Mouse (Mus musculus): ENCODE data around the gene Eya3. TPM values are rescaled to one million over a fixed set of nuclear protein-coding genes. Genes with fewer than 3 reads are reported as not detected.
"Not testable (repeated sequence)": the region's sequence is repeated elsewhere in the genome, so short reads cannot be mapped to it uniquely, and the experiment has no call there.

The Eya3 gene
- 37.9 and 42.5 TPM in 2 replicates for polyA plus RNA-seq (2012; ENCODE audit: insufficient read depth, insufficient read length, missing spikeins)

DNA sequence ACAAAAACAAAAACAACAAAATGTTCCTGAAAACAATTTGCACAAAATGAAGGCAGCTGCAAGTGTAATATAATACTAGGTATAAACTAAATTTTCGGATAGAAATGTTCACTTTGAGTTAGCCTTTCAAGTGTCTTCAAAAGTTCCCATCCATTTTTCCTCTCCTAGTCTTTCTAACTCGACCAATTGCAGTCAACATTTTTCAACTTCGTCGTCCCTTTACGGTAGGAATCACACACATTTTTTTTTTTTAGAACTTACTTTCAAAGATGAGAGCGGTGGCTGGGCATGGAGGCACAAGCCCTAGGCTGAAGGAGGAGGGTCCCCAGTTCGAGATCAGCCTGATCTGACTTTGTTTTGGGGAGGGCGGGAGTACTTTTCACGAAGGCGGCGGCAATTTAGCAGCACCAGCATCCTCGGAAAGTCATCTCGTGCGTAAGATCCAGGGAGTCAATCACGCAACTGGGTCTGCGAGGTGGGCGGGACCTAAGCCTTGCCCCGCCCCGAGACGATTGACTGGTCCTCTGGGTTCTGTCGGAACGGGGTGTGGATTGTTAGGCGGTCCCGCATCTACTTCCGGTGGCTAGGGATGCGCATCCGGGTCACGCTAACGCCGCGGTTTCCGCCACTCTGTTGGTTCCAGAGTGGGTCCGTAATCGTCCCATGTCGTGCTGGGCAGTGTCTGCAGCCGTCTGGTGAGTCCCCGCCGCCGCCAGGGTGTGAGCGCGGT lies at the start of gene Eya3:
Gene Eya3, plus strand, starts transcription at position 527 of the 730 bp plus-strand sequence.
- Histone ChIP-seq H3K4me3 (ENCODE audit: insufficient read depth, low read length) (peak within 1 kb of the TSS; percentile 79), H3K4me1 (ENCODE audit: control insufficient read depth, insufficient read depth, low read length) (peaks cover 23% of the 10 kb centered on the region), H3K27ac (ENCODE audit: insufficient read depth, low read depth, low read length) (peak within 1 kb of the TSS; percentile 62)
- TF ChIP-seq CTCF (IDR thresholded peaks at IDR 0.05; ENCODE audit: low read depth, low read length) (no peak), POLR2A (IDR thresholded peaks at IDR 0.05; ENCODE audit: borderline replicate concordance, low read depth, low read length) (no peak)

DNA sequence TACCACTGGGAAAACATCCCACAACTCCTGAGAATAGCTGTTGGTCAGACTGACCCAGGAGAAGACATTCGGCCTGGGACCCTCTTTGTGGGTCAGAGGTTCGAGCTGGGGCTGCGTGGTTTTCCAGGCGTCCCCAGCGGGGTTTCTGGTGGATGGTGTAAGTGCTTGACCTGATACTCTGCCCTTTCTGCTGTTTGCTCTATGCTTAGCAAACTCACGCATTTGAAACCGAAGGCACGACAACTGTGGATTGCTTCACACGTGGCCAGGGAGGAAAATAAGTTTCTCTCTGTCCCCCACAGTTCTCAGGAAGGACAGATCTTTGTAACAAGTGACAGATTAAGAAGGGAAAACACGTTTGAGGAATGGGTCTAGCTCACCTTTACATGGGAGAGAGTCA lies 48.1 kb upstream of the Eya3 start:
- H3K4me3 ChIP-seq (ENCODE audit: insufficient read depth, low read length): no peak overlapping the region
- TF ChIP-seq POLR2A (IDR thresholded peaks at IDR 0.05; ENCODE audit: borderline replicate concordance, low read depth, low read length) (no peak), CTCF (IDR thresholded peaks at IDR 0.05; ENCODE audit: low read depth, low read length) (no peak)
- H3K27ac ChIP-seq (ENCODE audit: insufficient read depth, low read depth, low read length): peak overlapping the region; percentile 99
- H3K4me1 ChIP-seq (ENCODE audit: control insufficient read depth, insufficient read depth, low read length): peaks cover 70% of the 10 kb centered on the region

DNA sequence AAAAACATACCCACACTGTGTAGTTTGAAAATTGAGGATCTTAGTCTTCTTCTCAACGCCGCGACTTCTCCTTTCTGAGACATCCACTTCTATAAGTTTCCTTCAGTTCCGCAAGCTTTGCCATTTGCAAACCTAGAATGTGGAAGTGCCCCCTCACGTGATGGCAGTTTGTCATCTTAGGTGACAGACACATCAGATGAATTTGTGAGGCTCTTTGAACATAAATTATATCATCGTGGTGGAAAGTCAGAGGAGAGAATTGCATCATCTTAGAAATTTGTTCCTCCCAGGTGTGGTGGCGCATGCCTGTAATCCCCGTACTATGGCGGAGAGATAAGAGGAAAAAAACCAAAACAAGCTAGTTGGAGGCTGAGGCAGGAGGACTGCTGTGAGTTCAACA lies 45.8 kb upstream of the Eya3 start:
- TF ChIP-seq CTCF (IDR thresholded peaks at IDR 0.05; ENCODE audit: low read depth, low read length): no peak
- TF ChIP-seq POLR2A (IDR thresholded peaks at IDR 0.05; ENCODE audit: borderline replicate concordance, low read depth, low read length): no peak

DNA sequence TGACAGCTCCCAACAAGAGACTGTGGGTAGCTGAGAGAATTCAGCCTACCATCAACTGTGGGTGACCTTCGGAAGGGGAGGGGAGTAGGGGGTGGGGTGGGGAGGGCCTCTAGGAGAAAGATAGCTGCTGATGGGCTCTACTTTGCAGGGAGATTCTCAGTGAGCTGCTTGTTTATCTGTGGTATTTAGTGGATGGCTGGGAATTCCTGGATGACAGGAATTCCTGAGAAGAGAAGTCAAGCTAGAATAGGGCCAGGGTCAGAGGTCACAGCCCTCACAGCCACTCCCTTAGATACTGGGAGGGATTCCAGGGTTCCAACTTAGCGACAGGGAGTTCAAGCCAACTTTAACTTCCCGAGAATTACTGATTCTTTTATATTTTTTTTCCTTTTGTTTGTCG lies 44.6 kb upstream of the Eya3 start:
- H3K27ac ChIP-seq (ENCODE audit: insufficient read depth, low read depth, low read length): peak overlapping the region; percentile 99
- no peak for TF ChIP-seq POLR2A (IDR thresholded peaks at IDR 0.05; ENCODE audit: borderline replicate concordance, low read depth, low read length)
- no peak for TF ChIP-seq CTCF (IDR thresholded peaks at IDR 0.05; ENCODE audit: low read depth, low read length)

More for the DNA sequence above, 45.8 kb upstream of the Eya3 start:
- peak overlapping the region; percentile 99 for H3K27ac ChIP-seq (ENCODE audit: insufficient read depth, low read depth, low read length)
- no peak overlapping the region for H3K4me3 ChIP-seq (ENCODE audit: insufficient read depth, low read length)
- peaks cover 71% of the 10 kb centered on the region for H3K4me1 ChIP-seq (ENCODE audit: control insufficient read depth, insufficient read depth, low read length)

DNA sequence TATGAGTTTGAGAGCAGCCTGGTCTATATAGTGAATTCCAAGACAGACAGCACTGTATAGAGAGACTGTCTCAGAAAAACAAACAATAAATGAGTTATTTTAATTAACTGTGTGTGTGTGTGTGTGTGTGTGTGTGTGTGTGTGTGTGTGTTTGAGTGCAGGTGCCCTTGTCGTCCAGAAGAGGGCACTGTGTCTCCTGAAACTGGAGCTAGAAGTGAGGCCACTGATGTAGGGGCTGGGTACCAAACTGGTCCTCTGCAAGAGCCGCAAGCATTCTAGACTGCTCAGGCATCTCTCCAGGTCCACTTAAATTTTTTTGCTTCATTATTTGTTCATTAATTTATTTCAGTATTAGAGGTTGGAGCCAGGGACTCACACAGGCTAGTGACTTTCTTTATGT lies 39.9 kb upstream of the Eya3 start:
- Histone ChIP-seq H3K4me1 (ENCODE audit: control insufficient read depth, insufficient read depth, low read length) (peaks cover 64% of the 10 kb centered on the region), H3K27ac (ENCODE audit: insufficient read depth, low read depth, low read length) (no peak overlapping the region), H3K4me3 (ENCODE audit: insufficient read depth, low read length) (no peak overlapping the region)

More for the DNA sequence above, 44.6 kb upstream of the Eya3 start:
- H3K4me1 ChIP-seq (ENCODE audit: control insufficient read depth, insufficient read depth, low read length): peaks cover 62% of the 10 kb centered on the region
- no peak overlapping the region for H3K4me3 ChIP-seq (ENCODE audit: insufficient read depth, low read length)

DNA sequence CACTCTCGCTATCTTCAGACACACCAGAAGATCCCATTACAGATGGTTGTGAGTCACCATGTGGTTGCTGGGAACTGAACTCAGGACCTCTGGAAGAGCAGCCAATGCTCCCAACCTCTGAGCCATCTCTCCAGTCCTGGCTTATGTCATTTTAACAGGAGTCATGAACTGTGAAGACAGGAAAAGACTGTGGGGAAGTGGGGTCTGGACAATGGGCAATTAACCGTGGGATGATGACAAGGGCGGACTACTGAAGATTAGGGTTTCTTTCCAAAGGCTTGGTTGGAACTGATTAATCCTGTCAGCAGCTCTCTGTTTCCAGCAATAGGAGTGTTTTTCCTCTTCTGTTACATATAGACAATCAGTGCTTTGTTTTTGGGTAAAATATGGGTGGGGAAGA lies 39.0 kb upstream of the Eya3 start:
- peaks cover 66% of the 10 kb centered on the region for H3K4me1 ChIP-seq (ENCODE audit: control insufficient read depth, insufficient read depth, low read length)
- H3K4me3 ChIP-seq (ENCODE audit: insufficient read depth, low read length): no peak overlapping the region
- peak overlapping the region; percentile 96 for H3K27ac ChIP-seq (ENCODE audit: insufficient read depth, low read depth, low read length)
- no peak for TF ChIP-seq POLR2A (IDR thresholded peaks at IDR 0.05; ENCODE audit: borderline replicate concordance, low read depth, low read length)
- no peak for TF ChIP-seq CTCF (IDR thresholded peaks at IDR 0.05; ENCODE audit: low read depth, low read length)

More for the DNA sequence above, 39.9 kb upstream of the Eya3 start:
- TF ChIP-seq CTCF (IDR thresholded peaks at IDR 0.05; ENCODE audit: low read depth, low read length) (no peak), POLR2A (IDR thresholded peaks at IDR 0.05; ENCODE audit: borderline replicate concordance, low read depth, low read length) (no peak)

DNA sequence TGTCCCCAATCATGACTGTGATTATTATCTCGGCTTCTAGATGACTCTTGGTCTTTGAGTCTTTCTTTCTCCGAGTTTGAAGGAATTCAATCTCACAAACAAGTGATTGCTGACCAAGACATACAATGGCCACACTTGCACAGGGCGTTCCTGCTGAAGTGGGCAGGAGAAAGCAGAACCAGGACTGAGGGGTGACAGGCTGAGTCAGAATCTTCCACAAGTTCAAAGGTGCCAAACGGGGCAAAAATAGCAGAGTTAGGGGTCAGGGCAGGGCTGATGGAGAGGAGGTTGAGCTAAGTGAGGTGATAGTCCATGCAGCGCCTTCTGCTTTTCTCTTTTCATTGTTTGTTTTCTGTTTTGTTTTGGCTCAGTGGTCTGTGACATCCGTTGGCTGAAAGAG lies 38.3 kb upstream of the Eya3 start:
- peaks cover 64% of the 10 kb centered on the region for H3K4me1 ChIP-seq (ENCODE audit: control insufficient read depth, insufficient read depth, low read length)
- TF ChIP-seq POLR2A (IDR thresholded peaks at IDR 0.05; ENCODE audit: borderline replicate concordance, low read depth, low read length) (no peak), CTCF (IDR thresholded peaks at IDR 0.05; ENCODE audit: low read depth, low read length) (no peak)
- no peak overlapping the region for H3K4me3 ChIP-seq (ENCODE audit: insufficient read depth, low read length)
- peak overlapping the region; percentile 96 for H3K27ac ChIP-seq (ENCODE audit: insufficient read depth, low read depth, low read length)

DNA sequence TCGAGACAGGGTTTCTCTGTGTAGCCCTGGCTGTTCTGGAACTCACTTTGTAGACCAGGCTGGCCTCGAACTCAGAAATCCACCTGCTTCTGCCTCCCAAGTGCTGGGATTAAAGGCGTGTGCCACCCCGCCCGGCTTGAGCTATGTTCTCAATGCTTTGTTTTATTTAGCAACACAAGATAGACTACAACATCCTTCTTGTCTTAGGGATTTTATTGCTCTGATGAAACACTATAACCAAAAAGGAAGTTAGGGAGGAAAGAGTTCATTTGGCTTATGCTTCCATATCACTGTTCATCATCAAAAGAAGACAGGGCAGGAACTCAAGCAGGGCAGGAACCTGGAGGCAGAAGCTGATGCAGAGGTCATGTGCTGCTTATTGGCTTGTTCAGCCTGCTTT lies 37.5 kb upstream of the Eya3 start:
- H3K4me1 ChIP-seq (ENCODE audit: control insufficient read depth, insufficient read depth, low read length): peaks cover 65% of the 10 kb centered on the region
- not testable (repeated sequence) for H3K4me3 ChIP-seq (ENCODE audit: insufficient read depth, low read length)
- H3K27ac ChIP-seq (ENCODE audit: insufficient read depth, low read depth, low read length): peak overlapping the region; percentile 96

DNA sequence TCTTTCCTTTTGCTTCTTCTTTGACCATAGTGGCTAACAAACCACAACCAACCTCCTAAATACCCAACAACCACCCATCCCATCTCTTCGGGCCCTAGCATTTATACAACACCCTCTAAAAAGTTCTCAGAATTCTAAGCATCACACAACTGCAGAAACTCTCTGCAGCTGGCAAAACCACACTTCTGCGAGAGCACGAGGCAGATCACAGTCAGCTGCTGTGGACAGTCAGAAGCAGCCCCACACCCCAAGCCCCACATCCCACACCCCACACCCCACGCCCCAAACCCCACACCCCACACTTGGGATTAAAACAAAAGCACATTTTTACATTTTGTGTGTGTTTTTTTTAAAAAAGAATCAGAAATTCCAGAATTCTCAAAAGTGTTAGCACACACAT lies 35.3 kb upstream of the Eya3 start:
- peaks cover 78% of the 10 kb centered on the region for H3K4me1 ChIP-seq (ENCODE audit: control insufficient read depth, insufficient read depth, low read length)
- H3K4me3 ChIP-seq (ENCODE audit: insufficient read depth, low read length): no peak overlapping the region
- TF ChIP-seq POLR2A (IDR thresholded peaks at IDR 0.05; ENCODE audit: borderline replicate concordance, low read depth, low read length) (no peak), CTCF (IDR thresholded peaks at IDR 0.05; ENCODE audit: low read depth, low read length) (no peak)
- no peak overlapping the region for H3K27ac ChIP-seq (ENCODE audit: insufficient read depth, low read depth, low read length)

DNA sequence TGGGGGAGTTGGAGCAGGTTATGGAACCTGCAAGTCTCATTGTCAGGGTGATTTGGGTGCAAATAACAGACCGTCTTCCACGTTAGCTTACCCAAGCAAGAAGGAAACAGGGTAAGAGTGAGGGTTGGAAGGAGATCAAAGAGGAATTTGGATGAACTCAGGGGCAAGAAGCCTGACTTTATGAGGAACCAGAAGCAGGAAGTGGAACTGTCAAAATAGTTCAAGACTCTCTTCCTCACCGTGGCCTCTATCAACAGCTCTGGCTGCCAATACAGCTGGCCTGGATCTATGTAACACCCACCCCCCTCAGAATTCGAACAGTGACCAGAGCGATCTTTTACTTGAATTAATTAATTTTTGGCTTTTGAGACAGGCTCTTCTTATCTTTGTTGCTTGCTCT lies 33.0 kb upstream of the Eya3 start:
- Histone ChIP-seq H3K27ac (ENCODE audit: insufficient read depth, low read depth, low read length) (peak overlapping the region; percentile 97), H3K4me3 (ENCODE audit: insufficient read depth, low read length) (no peak overlapping the region), H3K4me1 (ENCODE audit: control insufficient read depth, insufficient read depth, low read length) (peaks cover 84% of the 10 kb centered on the region)
- TF ChIP-seq POLR2A (IDR thresholded peaks at IDR 0.05; ENCODE audit: borderline replicate concordance, low read depth, low read length): no peak
- no peak for TF ChIP-seq CTCF (IDR thresholded peaks at IDR 0.05; ENCODE audit: low read depth, low read length)

Data from bone marrow macrophage, adult 2 months (primary cell).